Mouse (Mus musculus) intestine, postnatal 0 days (tissue): ENCODE measurements around the gene Scrn2. TPM values are rescaled to one million over a fixed set of nuclear protein-coding genes. Genes with fewer than 3 reads are reported as not detected.
A peak's percentile ranks its signal among the peaks of the same experiment; 100 is the strongest.

Experiments used
- ATAC-seq: fragments of 200-750 bp; cut with Nextera tagmentation; 2 replicates; pipeline ENCODE4 v1.8.0; 2017; ENCODE audit warnings: mild to moderate bottlenecking, moderate TSS enrichment, moderate library complexity
- H3K27ac ChIP-seq: fragments of 300-500 bp; sonication (generic); 2 replicates; pipeline ENCODE4 v1.5.1; 2014; ENCODE audit warnings: mild to moderate bottlenecking, low read depth, low read length, moderate library complexity
- H3K27me3 ChIP-seq: fragments of 300-500 bp; sonication (generic); replicated peaks from 2 replicates; pipeline ENCODE4 v1.6.1; 2014; ENCODE audit warnings: low read length, mixed read lengths; ENCODE audit not compliant: control insufficient read depth, insufficient read depth
- H3K36me3 ChIP-seq: fragments of 300-500 bp; sonication (generic); 2 replicates; pipeline ENCODE4 v1.6.1; 2014; ENCODE audit warnings: mild to moderate bottlenecking, moderate library complexity; ENCODE audit not compliant: control insufficient read depth, insufficient read depth
- H3K4me1 ChIP-seq: fragments of 300-500 bp; sonication (generic); replicated peaks from 2 replicates; pipeline ENCODE4 v1.6.1; 2014; ENCODE audit warnings: antibody characterized with exemption, low read length, mixed read lengths; ENCODE audit not compliant: control insufficient read depth, insufficient read depth
- H3K4me2 ChIP-seq: fragments of 300-500 bp; sonication (generic); replicated peaks from 2 replicates; pipeline ENCODE4 v1.6.1; 2014; ENCODE audit warnings: low read depth, mild to moderate bottlenecking, moderate library complexity
- H3K4me3 ChIP-seq: fragments of 300-500 bp; sonication (generic); 2 replicates; pipeline ENCODE4 v1.5.1; 2014; ENCODE audit warnings: low read depth, low read length
- H3K9ac ChIP-seq: fragments of 300-500 bp; sonication (generic); 2 replicates; pipeline ENCODE4 v1.6.1; 2014; ENCODE audit warnings: mild to moderate bottlenecking, low read depth, low read length
- H3K9me3 ChIP-seq: fragments of 300-500 bp; sonication (generic); 2 replicates; pipeline ENCODE4 v1.6.1; 2016; ENCODE audit warnings: mixed run types; ENCODE audit not compliant: control insufficient read depth
- CTCF ChIP-seq: sonication (generic); IDR thresholded peaks from 2 replicates; pipeline ENCODE4 v1.5.1; 2016; ENCODE audit warnings: low read depth, mild to moderate bottlenecking, control low read depth, antibody characterized with exemption, moderate library complexity
- WGBS: fragments of 180-500 bp; shearing (Covaris S2); extraction: QIAGEN DNeasy Blood & Tissue Kit; methylation state at CpG from one replicate; pipeline ENCODE4 v1.1.7; 2014; 5-methylcytosine and 5-hydroxymethylcytosine counted together
- microRNA-seq: library from miRNA; unstranded; fragments of <30 nt; microRNA quantifications from one replicate; pipeline ENCODE4, GENCODE M21; 2016
- polyA plus RNA-seq: library from polyadenylated mRNA; unstranded; fragments of >200 nt; fragmentation: Nextera tagmentation; extraction: Ambion mirVana; gene quantifications from 2 replicates; pipeline ENCODE4 v1.2.1, GENCODE M21; 2015

Gene Scrn2
- polyA plus RNA-seq, 1 experiment from 2014 or later = 24.5 TPM

GRCm38 (mm10) chr11:97071129-97071528, 41.4 kb downstream of the Scrn2 start:
- ATAC-seq = no peak
- Histone ChIP-seq H3K27ac (no peak overlapping the region), H3K4me1 (no peaks in the 10 kb centered on the region), H3K4me3 (no peak overlapping the region), H3K36me3 (peaks cover 22% of the 10 kb centered on the region; the same call in 1 of the 2 replicates), H3K9ac (no peak overlapping the region), H3K4me2 (no peak overlapping the region), H3K9me3 (no peaks in the 10 kb centered on the region), H3K27me3 (no peaks in the 10 kb centered on the region)
- 67% methylated on average over 1 of the region's 1 CpGs for WGBS
- no peak for TF ChIP-seq CTCF

GRCm38 (mm10) chr11:97072533-97072932, 42.8 kb downstream of the Scrn2 start:
- peak; percentile 86 for TF ChIP-seq CTCF
- Histone ChIP-seq H3K27ac (no peak overlapping the region), H3K27me3 (no peaks in the 10 kb centered on the region), H3K9ac (no peak overlapping the region), H3K9me3 (no peaks in the 10 kb centered on the region), H3K4me2 (no peak overlapping the region), H3K36me3 (peaks cover 8% of the 10 kb centered on the region; the same call in 1 of the 2 replicates), H3K4me3 (no peak overlapping the region), H3K4me1 (no peaks in the 10 kb centered on the region)
- 28% methylated on average over 3 of the region's 3 CpGs for WGBS
- no peak for ATAC-seq

GRCm38 (mm10) chr11:97074235-97074634, 44.5 kb downstream of the Scrn2 start:
- no peaks in the 10 kb centered on the region for H3K27me3 ChIP-seq
- H3K4me3 ChIP-seq = no peak overlapping the region
- ATAC-seq = no peak
- no peak overlapping the region for H3K4me2 ChIP-seq
- 70% methylated on average over 8 of the region's 8 CpGs for WGBS
- H3K27ac ChIP-seq = no peak overlapping the region
- H3K4me1 ChIP-seq = no peaks in the 10 kb centered on the region
- no peak for TF ChIP-seq CTCF
- no peaks in the 10 kb centered on the region for H3K9me3 ChIP-seq
- no peaks in the 10 kb centered on the region for H3K36me3 ChIP-seq
- H3K9ac ChIP-seq = no peak overlapping the region

GRCm38 (mm10) chr11:97078751-97079150, 49.0 kb downstream of the Scrn2 start:
- no peak for ATAC-seq
- H3K9me3 ChIP-seq = no peaks in the 10 kb centered on the region
- no peak overlapping the region for H3K4me2 ChIP-seq
- no peaks in the 10 kb centered on the region; the same call in 1 of the 2 replicates for H3K27me3 ChIP-seq
- TF ChIP-seq CTCF = no peak
- H3K9ac ChIP-seq = no peak overlapping the region
- H3K36me3 ChIP-seq = no peaks in the 10 kb centered on the region
- no peaks in the 10 kb centered on the region for H3K4me1 ChIP-seq
- 38% methylated on average over 4 of the region's 4 CpGs for WGBS
- no peak overlapping the region for H3K27ac ChIP-seq
- no peak overlapping the region for H3K4me3 ChIP-seq

GRCm38 (mm10) chr11:97080291-97080690, 50.6 kb downstream of the Scrn2 start:
- Histone ChIP-seq H3K27ac (no peak overlapping the region), H3K4me3 (no peak overlapping the region), H3K36me3 (no peaks in the 10 kb centered on the region), H3K27me3 (no peaks in the 10 kb centered on the region; the same call in 1 of the 2 replicates), H3K9ac (no peak overlapping the region), H3K4me2 (no peak overlapping the region), H3K4me1 (no peaks in the 10 kb centered on the region), H3K9me3 (no peaks in the 10 kb centered on the region)
- 40% methylated on average over 9 of the region's 9 CpGs for WGBS
- no peak for ATAC-seq
- no peak for TF ChIP-seq CTCF

DNA sequence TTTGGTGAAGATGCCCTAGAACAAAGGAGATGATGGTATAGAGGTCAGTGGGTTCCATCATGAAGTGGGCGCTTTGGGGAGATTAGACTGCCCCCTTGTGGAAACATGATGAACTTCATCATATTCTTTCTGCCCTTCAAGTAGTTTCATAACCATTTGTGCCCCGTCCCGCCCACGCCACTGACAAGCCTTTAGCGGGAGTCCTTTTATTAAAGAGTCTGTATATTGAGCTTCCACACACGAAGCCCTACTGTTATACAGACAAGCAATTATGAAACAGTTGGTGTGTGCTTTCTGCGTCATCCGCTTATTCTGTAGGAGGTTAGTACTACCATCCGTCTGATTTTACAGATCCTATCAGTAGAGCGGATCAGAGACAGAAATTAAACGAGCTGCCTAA, 53.2 kb downstream of the Scrn2 start:
- no peak overlapping the region for H3K4me2 ChIP-seq
- H3K4me1 ChIP-seq = no peaks in the 10 kb centered on the region
- 32% methylated on average over 11 of the region's 11 CpGs for WGBS
- no peaks in the 10 kb centered on the region for H3K9me3 ChIP-seq
- peak; percentile 79 for TF ChIP-seq CTCF
- ATAC-seq = 0 out of 2 replicates have a peak, but pooled peaks have one; percentile 10
- no peak overlapping the region for H3K4me3 ChIP-seq
- no peaks in the 10 kb centered on the region; the same call in 1 of the 2 replicates for H3K27me3 ChIP-seq
- no peaks in the 10 kb centered on the region for H3K36me3 ChIP-seq
- H3K27ac ChIP-seq = no peak overlapping the region
- no peak overlapping the region for H3K9ac ChIP-seq

Small RNA genes within 50 kb of the gene (microRNA-seq; reads per million reads assigned to microRNA genes)
- not detected for gene Mir8103

Other genes starting within 250 kb of the Scrn2 start
- 39.3 and 41.6 TPM in 2 replicates for gene Cbx1, start 240.8 kb upstream of the Scrn2 start, polyA plus RNA-seq
- gene Nfe2l1, start 200.0 kb upstream of the Scrn2 start, polyA plus RNA-seq = 31.6 and 35.0 TPM in 2 replicates
- 46.8 and 47.6 TPM in 2 replicates for gene Copz2, start 180.1 kb upstream of the Scrn2 start, polyA plus RNA-seq
- 64.1 and 68.9 TPM in 2 replicates for gene Cdk5rap3, start 113.4 kb upstream of the Scrn2 start, polyA plus RNA-seq
- gene Prr15l, start 101.8 kb upstream of the Scrn2 start, polyA plus RNA-seq = 138 and 141 TPM in 2 replicates
- gene Pnpo, start 86.0 kb upstream of the Scrn2 start, polyA plus RNA-seq = 145 and 158 TPM in 2 replicates
- gene Sp2, start 47.0 kb upstream of the Scrn2 start, polyA plus RNA-seq = 7.7 and 8.2 TPM in 2 replicates
- gene Sp6, start 16.5 kb upstream of the Scrn2 start, polyA plus RNA-seq = 0.04 TPM in 1 of 2 replicates, not detected in the other
- 0.17 and 0.18 TPM in 2 replicates for gene Lrrc46, start 11.5 kb downstream of the Scrn2 start, polyA plus RNA-seq
- gene Mrpl10, start 11.6 kb downstream of the Scrn2 start, polyA plus RNA-seq = 50.7 and 50.8 TPM in 2 replicates
- gene Osbpl7, start 20.7 kb downstream of the Scrn2 start, polyA plus RNA-seq = 10.6 and 12.0 TPM in 2 replicates
- gene Tbx21, start 85.4 kb downstream of the Scrn2 start, polyA plus RNA-seq = 0.09 and 0.13 TPM in 2 replicates
- gene Tbkbp1, start 121.6 kb downstream of the Scrn2 start, polyA plus RNA-seq = 1.7 and 2.4 TPM in 2 replicates
- gene Kpnb1, start 157.9 kb downstream of the Scrn2 start, polyA plus RNA-seq = 17.5 and 18.1 TPM in 2 replicates